Mouse (Mus musculus) heart, embryonic 12.5 days (tissue): ENCODE measurements around the gene Gnai2. TPM values are rescaled to one million over a fixed set of nuclear protein-coding genes. Genes with fewer than 3 reads are reported as not detected.

Experiments
- ATAC-seq: fragments of 200-750 bp; cut with Nextera tagmentation; 2 replicates; pipeline ENCODE4 v1.8.0; 2017; ENCODE audit warnings: moderate TSS enrichment, moderate library complexity; ENCODE audit not compliant: insufficient number of reproducible peaks, low FRiP score
- H3K27ac ChIP-seq: fragments of 300-500 bp; sonication (generic); 2 replicates; pipeline ENCODE4 v1.5.1; 2016; ENCODE audit warnings: mild to moderate bottlenecking, moderate library complexity; ENCODE audit not compliant: poor library complexity, severe bottlenecking
- H3K27me3 ChIP-seq: fragments of 300-500 bp; sonication (generic); replicated peaks from 2 replicates; pipeline ENCODE4 v1.6.1; 2016; ENCODE audit warnings: mild to moderate bottlenecking, moderate library complexity
- H3K36me3 ChIP-seq: fragments of 300-500 bp; sonication (generic); 2 replicates; pipeline ENCODE4 v1.6.1; 2016; ENCODE audit warnings: mild to moderate bottlenecking, moderate library complexity
- H3K4me1 ChIP-seq: fragments of 300-500 bp; sonication (generic); replicated peaks from 2 replicates; pipeline ENCODE4 v1.6.1; 2016; ENCODE audit warnings: mild to moderate bottlenecking
- H3K4me2 ChIP-seq: fragments of 300-500 bp; sonication (generic); 2 replicates; pipeline ENCODE4 v1.6.1; 2016; ENCODE audit warnings: mild to moderate bottlenecking, moderate library complexity
- H3K4me3 ChIP-seq: fragments of 300-500 bp; sonication (generic); 2 replicates; pipeline ENCODE4 v1.5.1; 2016; ENCODE audit warnings: mild to moderate bottlenecking
- H3K9ac ChIP-seq: fragments of 300-500 bp; sonication (generic); 2 replicates; pipeline ENCODE4 v1.6.1; 2016; ENCODE audit warnings: mild to moderate bottlenecking, moderate library complexity
- H3K9me3 ChIP-seq: fragments of 300-500 bp; sonication (generic); replicated peaks from 2 replicates; pipeline ENCODE4 v1.6.1; 2016; ENCODE audit warnings: mild to moderate bottlenecking, moderate library complexity
- WGBS: fragments of 180-500 bp; shearing (Covaris S2); methylation state at CpG from one replicate; pipeline ENCODE4 v1.1.7; 2016; 5-methylcytosine and 5-hydroxymethylcytosine counted together
- polyA plus RNA-seq: library from polyadenylated mRNA; unstranded; fragments of >200 nt; fragmentation: Nextera tagmentation; extraction: Ambion mirVana; gene quantifications from 2 replicates; pipeline ENCODE4 v1.2.1, GENCODE M21; 2016

Gnai2 gene
- polyA plus RNA-seq, 1 experiment from 2014 or later: 404 TPM

- no peaks in the 10 kb centered on the region for H3K36me3 ChIP-seq
- WGBS: 86% methylated on average over 9 of the region's 9 CpGs
- no peak for ATAC-seq
- 0 out of 2 replicates have a peak within 1 kb of the TSS, but pooled peaks have one; percentile 44 for H3K9ac ChIP-seq
- no peak within 1 kb of the TSS for H3K27ac ChIP-seq
- H3K27me3 ChIP-seq: peaks cover 30% of the 10 kb centered on the region
- no peak within 1 kb of the TSS for H3K4me3 ChIP-seq
- H3K4me2 ChIP-seq: no peak within 1 kb of the TSS
- H3K9me3 ChIP-seq: no peaks in the 10 kb centered on the region
- peaks cover 47% of the 10 kb centered on the region for H3K4me1 ChIP-seq
Observed at GRCm38 (mm10) chr9:107669480-107669945, 34.3 kb upstream of the Gnai2 start, which contains the start of gene Slc38a3. Gene Slc38a3 (minus strand): TSS chr9:107669530.

- peaks cover 26% of the 10 kb centered on the region for H3K27me3 ChIP-seq
- no peaks in the 10 kb centered on the region for H3K9me3 ChIP-seq
- H3K36me3 ChIP-seq: no peaks in the 10 kb centered on the region
- H3K4me3 ChIP-seq: no peak overlapping the region
- ATAC-seq: no peak
- no peak overlapping the region for H3K4me2 ChIP-seq
- H3K4me1 ChIP-seq: peaks cover 47% of the 10 kb centered on the region
- 53% methylated on average over 3 of the region's 3 CpGs for WGBS
- H3K27ac ChIP-seq: no peak overlapping the region
- no peak overlapping the region for H3K9ac ChIP-seq
Observed at GRCm38 (mm10) chr9:107668916-107669315, 33.7 kb upstream of the Gnai2 start.

DNA sequence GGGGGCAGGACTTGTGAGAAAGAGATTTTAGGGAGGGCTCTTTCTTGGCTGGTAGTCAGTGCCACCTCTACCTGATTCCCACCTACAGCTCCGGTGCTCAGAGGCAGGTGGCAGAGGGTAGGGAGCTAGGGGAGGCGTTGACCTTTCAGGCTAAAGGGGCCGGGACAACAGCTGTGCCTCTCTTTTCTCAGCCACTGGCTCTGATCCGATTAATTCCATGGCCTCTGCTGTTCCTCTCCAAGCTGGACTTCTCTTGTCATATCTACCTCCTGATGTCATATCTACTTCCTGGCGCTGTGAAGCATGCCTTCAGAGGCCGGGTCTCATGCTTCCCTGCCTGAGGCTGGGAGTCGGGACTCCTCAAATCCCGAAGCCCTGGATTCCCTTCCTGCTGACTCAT, 32.8 kb upstream of the Gnai2 start:
- no peaks in the 10 kb centered on the region for H3K9me3 ChIP-seq
- no peak overlapping the region for H3K27ac ChIP-seq
- H3K4me1 ChIP-seq: peaks cover 50% of the 10 kb centered on the region
- WGBS: 31% methylated on average over 8 of the region's 8 CpGs
- peak overlapping the region; percentile 68; the same call in 1 of the 2 replicates for H3K9ac ChIP-seq
- no peak overlapping the region for H3K4me3 ChIP-seq
- ATAC-seq: no peak
- H3K36me3 ChIP-seq: no peaks in the 10 kb centered on the region
- H3K4me2 ChIP-seq: peak overlapping the region; percentile 88
- H3K27me3 ChIP-seq: peaks cover 22% of the 10 kb centered on the region

- peak overlapping the region; percentile 46 for H3K4me3 ChIP-seq
- H3K4me1 ChIP-seq: peaks cover 50% of the 10 kb centered on the region
- peak; percentile 88 for ATAC-seq
- WGBS: 0% methylated on average over 24 of the region's 24 CpGs
- H3K4me2 ChIP-seq: peak overlapping the region; percentile 88
- no peaks in the 10 kb centered on the region for H3K9me3 ChIP-seq
- H3K9ac ChIP-seq: peak overlapping the region; percentile 68
- H3K36me3 ChIP-seq: no peaks in the 10 kb centered on the region
- no peak overlapping the region for H3K27ac ChIP-seq
- H3K27me3 ChIP-seq: peaks cover 22% of the 10 kb centered on the region
Observed at GRCm38 (mm10) chr9:107667219-107667618, 32.1 kb upstream of the Gnai2 start.

DNA sequence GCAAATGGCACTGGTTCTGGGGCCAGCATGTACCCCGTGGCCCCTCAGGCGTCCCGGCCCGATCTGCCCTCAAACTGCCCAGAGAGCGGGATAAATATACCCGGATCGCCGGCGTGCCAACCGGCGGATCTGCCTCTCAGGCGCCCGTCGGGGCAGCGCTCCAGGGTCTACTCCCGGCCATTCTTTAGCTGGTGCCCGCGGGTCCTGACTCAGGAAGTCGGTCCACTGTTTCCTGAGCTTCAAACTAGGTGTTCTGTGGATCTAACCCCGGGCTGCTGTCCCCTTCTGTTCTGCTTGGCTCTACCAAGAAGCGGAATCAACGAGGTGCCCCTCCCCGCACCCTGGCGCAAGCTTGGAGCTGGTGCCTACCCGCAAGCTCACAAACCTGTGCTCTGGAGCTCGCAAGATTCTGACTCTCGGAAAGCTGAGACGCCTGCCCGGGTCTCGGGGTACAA, 31.6 kb upstream of the Gnai2 start:
- Histone ChIP-seq H3K4me2 (peak overlapping the region; percentile 88), H3K27me3 (peaks cover 22% of the 10 kb centered on the region), H3K27ac (no peak overlapping the region), H3K4me1 (peaks cover 50% of the 10 kb centered on the region), H3K4me3 (peak overlapping the region; percentile 46), H3K36me3 (no peaks in the 10 kb centered on the region), H3K9ac (peak overlapping the region; percentile 68), H3K9me3 (no peaks in the 10 kb centered on the region)
- 1% methylated on average over 30 of the region's 30 CpGs for WGBS
- 0 out of 2 replicates have a peak, but pooled peaks have one; percentile 5 for ATAC-seq

GRCm38 (mm10) chr9:107665308-107665707, 30.1 kb upstream of the Gnai2 start:
- WGBS: 84% methylated on average over 7 of the region's 7 CpGs
- ATAC-seq: no peak

GRCm38 (mm10) chr9:107663525-107663924, 28.4 kb upstream of the Gnai2 start:
- Histone ChIP-seq H3K27ac (no peak overlapping the region), H3K4me1 (peaks cover 29% of the 10 kb centered on the region), H3K9me3 (no peaks in the 10 kb centered on the region), H3K36me3 (no peaks in the 10 kb centered on the region), H3K4me2 (no peak overlapping the region), H3K9ac (no peak overlapping the region), H3K4me3 (no peak overlapping the region), H3K27me3 (peaks cover 38% of the 10 kb centered on the region)
- 67% methylated on average over 9 of the region's 9 CpGs for WGBS
- no peak for ATAC-seq

More at GRCm38 (mm10) chr9:107665308-107665707, 30.1 kb upstream of the Gnai2 start:
- Histone ChIP-seq H3K4me3 (no peak overlapping the region), H3K4me2 (no peak overlapping the region), H3K4me1 (peaks cover 47% of the 10 kb centered on the region), H3K36me3 (no peaks in the 10 kb centered on the region), H3K9me3 (no peaks in the 10 kb centered on the region), H3K27ac (no peak overlapping the region), H3K27me3 (peaks cover 22% of the 10 kb centered on the region), H3K9ac (no peak overlapping the region)

DNA sequence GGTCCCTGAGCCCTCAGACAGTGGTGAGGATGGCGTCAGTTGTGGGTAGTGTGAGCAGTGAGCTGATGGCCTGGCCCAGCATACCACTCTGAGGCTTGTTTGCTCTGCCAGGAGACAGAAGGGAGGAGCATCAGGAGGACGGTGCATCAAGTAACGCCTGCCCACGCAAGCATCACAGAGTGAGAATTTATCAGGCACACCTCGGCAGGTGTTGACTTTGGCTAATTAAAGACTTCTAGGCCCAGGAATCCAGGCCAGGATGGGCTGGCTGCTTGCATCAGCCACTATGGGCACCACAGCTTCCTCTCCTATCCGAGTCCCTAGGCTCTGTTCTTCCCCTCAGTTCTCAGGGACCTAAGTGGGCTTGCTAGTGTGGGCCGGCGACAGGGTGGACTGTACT, 27.2 kb upstream of the Gnai2 start:
- H3K36me3 ChIP-seq: no peaks in the 10 kb centered on the region
- H3K4me2 ChIP-seq: no peak overlapping the region
- no peak overlapping the region for H3K9ac ChIP-seq
- H3K27me3 ChIP-seq: peaks cover 47% of the 10 kb centered on the region
- H3K4me3 ChIP-seq: no peak overlapping the region
- peaks cover 17% of the 10 kb centered on the region for H3K4me1 ChIP-seq
- no peaks in the 10 kb centered on the region for H3K9me3 ChIP-seq
- 69% methylated on average over 8 of the region's 8 CpGs for WGBS
- no peak for ATAC-seq
- no peak overlapping the region for H3K27ac ChIP-seq

- Histone ChIP-seq H3K4me3 (no peak overlapping the region), H3K27ac (no peak overlapping the region), H3K36me3 (no peaks in the 10 kb centered on the region), H3K4me1 (0 out of 2 replicates have a peak, but pooled peaks cover 3% of the 10 kb centered on the region), H3K27me3 (peaks cover 39% of the 10 kb centered on the region), H3K9me3 (no peaks in the 10 kb centered on the region), H3K9ac (no peak overlapping the region), H3K4me2 (no peak overlapping the region)
- 63% methylated on average over 3 of the region's 3 CpGs for WGBS
- ATAC-seq: no peak
Observed at GRCm38 (mm10) chr9:107660777-107661176, 25.6 kb upstream of the Gnai2 start.

DNA sequence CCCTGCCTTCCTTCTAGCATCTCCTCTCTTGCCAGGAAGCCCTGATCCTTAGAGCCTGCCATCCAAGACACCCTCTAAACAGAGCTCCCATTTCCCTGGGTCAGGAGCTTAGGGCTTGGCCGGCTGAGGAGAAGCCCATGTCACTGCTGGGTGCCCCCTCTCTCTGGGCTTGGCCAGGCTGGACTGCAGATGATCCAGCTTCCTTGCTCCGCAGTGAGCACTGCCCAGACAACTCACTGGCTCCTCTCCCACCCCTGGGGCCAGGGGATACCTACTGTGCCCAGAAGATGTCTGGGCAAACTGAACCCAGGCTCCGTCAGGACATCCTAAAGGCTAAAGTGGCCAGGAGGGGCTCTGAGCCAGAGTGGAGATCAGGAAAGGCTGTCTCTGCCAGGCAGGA, 24.8 kb upstream of the Gnai2 start:
- H3K4me3 ChIP-seq: no peak overlapping the region
- no peak for ATAC-seq
- H3K4me2 ChIP-seq: no peak overlapping the region
- no peak overlapping the region for H3K27ac ChIP-seq
- no peaks in the 10 kb centered on the region for H3K9me3 ChIP-seq
- 0 out of 2 replicates have a peak, but pooled peaks cover 3% of the 10 kb centered on the region for H3K4me1 ChIP-seq
- peak overlapping the region; percentile 13; the same call in 1 of the 2 replicates for H3K9ac ChIP-seq
- peaks cover 31% of the 10 kb centered on the region for H3K27me3 ChIP-seq
- 81% methylated on average over 3 of the region's 3 CpGs for WGBS
- H3K36me3 ChIP-seq: no peaks in the 10 kb centered on the region

GRCm38 (mm10) chr9:107659551-107659950, 24.4 kb upstream of the Gnai2 start:
- no peak overlapping the region for H3K27ac ChIP-seq
- no peak for ATAC-seq
- H3K4me3 ChIP-seq: no peak overlapping the region
- 0 out of 2 replicates have a peak, but pooled peaks cover 3% of the 10 kb centered on the region for H3K4me1 ChIP-seq
- H3K9ac ChIP-seq: peak overlapping the region; percentile 13; the same call in 1 of the 2 replicates
- peaks cover 28% of the 10 kb centered on the region for H3K27me3 ChIP-seq
- no peaks in the 10 kb centered on the region for H3K36me3 ChIP-seq
- 85% methylated on average over 10 of the region's 10 CpGs for WGBS
- H3K9me3 ChIP-seq: no peaks in the 10 kb centered on the region
- no peak overlapping the region for H3K4me2 ChIP-seq

- H3K4me2 ChIP-seq: no peak overlapping the region
- peaks cover 26% of the 10 kb centered on the region for H3K27me3 ChIP-seq
- no peaks in the 10 kb centered on the region for H3K4me1 ChIP-seq
- H3K4me3 ChIP-seq: no peak overlapping the region
- no peak overlapping the region for H3K9ac ChIP-seq
- no peak for ATAC-seq
- H3K36me3 ChIP-seq: no peaks in the 10 kb centered on the region
- no peaks in the 10 kb centered on the region for H3K9me3 ChIP-seq
- no peak overlapping the region for H3K27ac ChIP-seq
- WGBS: 80% methylated on average over 6 of the region's 6 CpGs
Observed at GRCm38 (mm10) chr9:107658096-107658495, 22.9 kb upstream of the Gnai2 start.
